Mouse (Mus musculus) C2C12 (cell line): Measurements from ENCODE around the gene Igfbp5.

ENCODE experiments used
- CTCF ChIP-seq: IDR thresholded peaks from one replicate; pipeline ENCODE4 v1.5.1; 2011; ENCODE audit not compliant: control insufficient read depth, insufficient read depth, insufficient read length
- FOSL1 ChIP-seq: IDR thresholded peaks from one replicate; pipeline ENCODE4 v1.8.0; 2011; ENCODE audit warnings: mild to moderate bottlenecking, low read length; ENCODE audit not compliant: poor library complexity, insufficient read depth, severe bottlenecking
- MAX ChIP-seq: IDR thresholded peaks from one replicate; pipeline ENCODE4 v1.6.1; 2011; ENCODE audit warnings: mild to moderate bottlenecking, control low read depth
- MYOD1 ChIP-seq: IDR thresholded peaks from one replicate; pipeline ENCODE4 v1.6.1; 2011; ENCODE audit warnings: low read depth; ENCODE audit not compliant: control insufficient read depth, insufficient read length
- MYOG ChIP-seq: IDR thresholded peaks from one replicate; pipeline ENCODE4 v1.6.1; 2011; ENCODE audit not compliant: control insufficient read depth, insufficient read length; ENCODE audit errors: extremely low read depth
- USF1 ChIP-seq: IDR thresholded peaks from one replicate; pipeline ENCODE4 v1.6.1; 2011; ENCODE audit warnings: low read depth, mild to moderate bottlenecking, control low read depth, moderate library complexity

DNA sequence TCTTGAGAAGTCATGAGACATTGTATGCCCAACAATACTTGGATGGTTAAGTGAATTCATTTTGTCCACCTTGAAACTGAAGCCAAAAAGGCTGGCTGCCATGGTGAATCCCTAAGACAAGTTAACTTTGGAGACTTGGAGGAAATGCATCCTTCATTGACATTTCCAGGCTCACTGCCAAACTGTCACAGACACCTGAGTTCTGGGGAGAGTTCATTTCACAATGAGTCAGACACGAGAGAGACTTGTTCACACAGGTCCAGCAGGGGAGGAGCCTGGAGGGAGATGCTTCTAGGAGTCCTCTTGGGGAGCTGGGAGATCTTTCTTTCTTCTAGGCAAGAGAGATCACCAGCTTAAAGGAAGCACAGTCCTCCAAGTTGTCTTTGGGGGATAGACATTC, 13.2 kb upstream of the Igfbp5 start:
- no peak for TF ChIP-seq CTCF
- TF ChIP-seq USF1: no peak
- no peak for TF ChIP-seq MYOG
- no peak for TF ChIP-seq MYOD1
- TF ChIP-seq MAX: no peak
- TF ChIP-seq FOSL1: no peak
